Mouse (Mus musculus) embryonic stem cell, embryonic (primary cell): ENCODE data around the gene Gm21976.

Experiments used
- CTCF ChIA-PET, 4 experiments: fragments of 300-600 bp in 2 of 4; fragments of 350-600 bp in 2 of 4; sonication (Branson Sonifier 250); formaldehyde crosslinking; loops; one replicate each; lab custom pipeline; 2022; ENCODE audit warnings: inconsistent platforms in 2 of 4; lab: Charles Lee
- POLR2A ChIA-PET, 4 experiments: fragments of 300-600 bp in 2 of 4; fragments of 350-600 bp in 2 of 4; sonication (Branson Sonifier 250); formaldehyde crosslinking; loops; one replicate each; lab custom pipeline; 2022; ENCODE audit warnings: antibody characterized with exemption in 4 of 4, inconsistent platforms in 1 of 4; lab: Charles Lee

Gene Gm21976

GRCm38 (mm10) chr13:98356176-98356972 lies 76.7 kb downstream of the Gm21976 start:
- CTCF ChIA-PET: no interaction called here
- POLR2A ChIA-PET: interaction anchor here in 1 of 4 experiments (1.1 to 1.6 kb wide), 2 partner anchors 34 to 57 kb away, joined by 3 to 5 read pairs; no protein-coding TSS in a partner anchor
